Mouse (Mus musculus): Measurements from ENCODE around the gene Rfc2.

Gene Rfc2

DNA sequence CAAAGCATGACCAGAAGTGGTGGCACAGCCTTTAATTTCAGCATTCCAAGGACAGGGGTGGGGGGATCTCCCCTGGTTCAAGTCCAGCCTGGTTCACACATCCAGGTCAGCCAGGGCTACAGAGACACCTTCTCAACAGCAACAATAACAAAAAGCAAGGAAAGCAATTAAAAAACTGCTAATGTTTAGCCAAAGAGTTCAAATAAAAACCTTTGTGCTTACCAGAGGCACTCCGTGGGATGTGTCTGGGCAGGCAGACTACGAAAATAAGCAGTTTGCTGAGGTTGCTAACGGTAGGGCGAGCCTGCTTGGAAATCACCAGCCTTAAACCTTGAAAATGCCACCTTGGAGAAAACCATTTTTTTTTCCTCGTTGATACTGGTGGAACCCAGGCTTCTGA is at the start of gene Rfc2:
Gene Rfc2, plus strand, starts transcription at position 221 of the 400 bp plus-strand sequence.
- DNase-seq, result no peak

DNA sequence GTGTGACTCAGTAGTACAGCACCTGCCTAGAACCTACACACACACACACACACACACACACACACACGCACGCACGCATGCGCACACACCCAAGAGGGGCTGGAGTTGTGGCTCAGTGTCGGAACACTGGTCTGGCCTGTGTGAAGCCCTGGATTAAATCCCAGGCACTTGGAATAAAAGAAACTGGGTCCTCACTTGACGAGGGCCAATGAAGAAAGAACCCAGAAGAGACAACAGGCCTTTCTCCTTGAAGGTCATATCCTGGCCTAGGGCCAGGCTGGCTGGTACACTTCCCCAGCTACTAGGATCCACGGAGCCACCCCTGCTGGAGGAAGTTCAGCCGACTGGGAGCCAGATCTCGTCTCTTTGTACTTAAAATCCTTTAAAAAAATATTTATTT is 49.6 kb upstream of the Rfc2 start:
- DNase-seq, result peak; percentile 85

DNA sequence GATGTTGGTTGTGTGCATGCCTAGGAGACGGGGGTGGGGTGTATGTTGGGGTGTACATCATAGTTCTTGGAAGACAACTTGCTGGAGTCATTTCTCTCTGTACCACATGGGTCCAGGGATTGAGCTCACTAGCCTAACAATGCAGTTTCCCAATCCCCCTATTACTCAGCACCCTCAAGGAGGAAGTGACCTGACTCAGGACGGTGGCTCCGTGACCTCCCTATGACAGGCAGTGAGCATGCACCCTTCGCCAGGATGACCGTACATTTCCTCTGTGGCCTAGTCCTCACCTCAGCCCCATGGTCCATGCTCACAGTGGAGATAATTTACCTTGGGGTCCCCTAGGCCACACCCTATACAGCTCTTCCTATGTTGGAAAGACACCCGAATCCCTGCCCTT is 48.7 kb upstream of the Rfc2 start:
- no peak for DNase-seq

DNA sequence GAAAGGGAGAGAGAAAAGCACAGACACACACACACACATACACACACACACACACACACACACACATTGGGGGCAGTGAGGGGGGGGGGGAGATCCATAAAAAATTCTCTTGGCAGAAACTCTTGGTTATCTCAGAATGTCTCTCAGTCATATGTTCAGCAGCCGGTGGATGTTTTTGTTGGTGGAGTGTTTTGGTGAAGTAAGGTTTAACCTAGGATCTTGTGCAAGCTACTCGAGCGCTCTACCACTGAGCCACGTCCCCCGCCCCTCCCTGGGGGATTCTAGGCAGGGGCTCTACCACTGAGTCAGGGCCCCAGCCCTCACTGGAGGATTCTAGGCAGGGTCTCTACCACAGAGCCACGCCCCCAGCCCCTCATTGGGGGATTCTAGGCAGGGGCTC is 45.1 kb upstream of the Rfc2 start:
- DNase-seq, result no peak

DNA sequence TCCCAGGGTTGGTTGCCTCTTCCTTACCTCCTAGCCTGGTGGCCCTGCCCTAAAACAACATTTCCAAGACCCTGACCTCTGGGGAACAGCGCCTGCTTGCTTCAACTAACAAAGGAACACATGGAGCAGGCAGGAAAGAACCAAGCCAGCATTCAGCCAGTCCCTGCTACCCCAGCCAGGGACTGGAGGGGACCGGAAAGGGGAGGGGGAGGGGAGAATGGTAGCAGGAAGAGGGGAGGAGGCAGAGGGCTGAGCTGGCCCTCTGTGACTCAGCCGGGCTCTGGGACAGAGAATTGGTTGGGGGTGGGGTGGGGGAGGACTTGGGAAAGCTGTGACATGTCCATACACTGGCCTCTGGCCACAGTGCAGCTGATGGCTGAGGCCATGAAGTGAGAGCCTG is 41.3 kb upstream of the Rfc2 start:
- peak; percentile 81 for DNase-seq

DNA sequence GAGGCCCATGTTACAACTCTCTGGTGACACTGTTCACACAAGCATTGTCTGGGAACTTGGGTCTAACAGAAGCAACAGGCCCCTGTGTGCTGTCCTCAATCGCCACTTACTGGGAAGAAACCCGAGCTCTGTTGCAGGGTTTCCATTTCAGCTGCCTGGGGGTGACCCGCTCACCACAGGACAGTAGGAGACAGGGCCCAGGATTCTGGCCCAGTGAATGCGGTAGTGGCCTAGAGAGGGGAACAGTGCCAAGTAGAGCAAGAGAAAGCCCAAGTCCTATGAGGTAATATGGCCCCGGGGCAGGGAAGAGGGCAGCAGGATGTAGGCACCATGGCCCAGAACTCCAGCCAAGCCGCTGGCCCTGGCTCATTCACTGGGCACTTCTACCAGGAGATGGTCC is 40.3 kb upstream of the Rfc2 start:
- DNase-seq, result no peak

DNA sequence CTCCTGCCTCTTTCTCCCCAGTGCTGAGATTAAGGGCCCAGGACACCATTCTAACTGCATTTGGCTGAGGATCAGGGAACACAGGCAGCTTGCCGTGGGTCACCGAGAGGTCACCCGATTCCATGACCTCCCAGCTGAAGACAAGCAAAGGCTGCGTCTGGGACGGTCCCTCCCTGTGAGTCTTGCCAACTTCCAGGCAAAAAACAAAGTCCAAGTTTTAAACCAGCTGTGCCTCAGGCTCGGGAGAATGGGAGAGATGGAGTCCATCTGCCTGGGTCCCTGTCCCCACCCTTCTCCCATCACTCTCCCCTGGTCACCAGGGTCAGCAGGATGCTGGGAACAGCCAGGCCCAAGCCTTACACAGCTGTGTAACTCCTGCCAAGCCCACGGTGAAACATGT is 39.5 kb upstream of the Rfc2 start:
- DNase-seq, result no peak

DNA sequence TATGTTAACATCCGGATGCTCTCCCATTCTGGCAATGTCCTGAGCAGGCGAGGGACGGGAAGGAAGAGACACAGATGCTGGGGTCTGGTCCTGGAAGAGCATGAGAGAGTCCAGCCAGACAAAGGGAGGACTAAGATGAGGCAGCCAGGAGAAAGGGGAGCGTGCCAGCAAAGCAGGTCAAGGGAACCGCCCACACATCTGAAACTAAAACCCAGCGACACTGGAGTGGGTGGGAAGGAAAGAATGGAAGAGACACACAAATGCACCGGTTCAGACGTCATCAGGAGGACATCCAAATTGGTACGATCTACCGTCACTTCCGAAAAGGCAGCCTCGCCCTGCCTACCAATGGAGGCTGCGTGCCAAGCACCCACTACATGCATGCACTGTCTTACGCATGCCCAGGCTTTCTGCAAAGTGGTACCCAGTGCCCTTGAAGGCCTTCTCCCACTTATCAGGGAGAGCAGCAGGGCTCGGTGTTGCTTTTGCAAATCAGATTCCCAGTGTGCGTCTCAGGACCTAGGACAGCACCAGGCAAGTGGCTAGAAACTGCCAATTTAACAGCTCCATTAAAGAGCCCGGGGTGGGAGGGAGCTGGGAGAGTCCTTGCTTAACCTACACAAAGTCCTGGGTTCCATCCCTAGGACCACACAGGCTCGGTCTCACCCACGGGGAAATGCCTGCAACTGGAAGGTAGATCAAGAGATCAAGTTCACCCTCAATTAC is 36.5 kb upstream of the Rfc2 start:
- DNase-seq, result peak; percentile 35

DNA sequence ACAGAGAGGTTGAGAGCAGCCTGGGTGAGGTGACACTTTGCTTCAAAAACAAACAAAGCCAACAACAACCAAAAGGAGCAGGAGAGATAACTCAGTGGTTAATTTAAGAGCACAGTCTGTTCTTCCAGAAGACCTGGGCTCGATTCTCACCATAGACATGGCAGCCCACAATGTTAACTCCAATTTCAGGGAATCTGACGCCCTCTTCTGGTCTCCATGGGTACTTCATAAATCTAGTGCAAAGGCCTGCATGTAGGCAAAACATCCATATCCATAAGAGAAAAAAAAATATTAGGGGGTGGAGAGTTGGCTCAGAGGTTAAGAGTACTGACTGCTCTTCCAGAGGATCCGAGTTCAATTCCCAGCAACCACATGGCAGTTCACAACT is 35.9 kb upstream of the Rfc2 start:
- DNase-seq, result no peak

DNA sequence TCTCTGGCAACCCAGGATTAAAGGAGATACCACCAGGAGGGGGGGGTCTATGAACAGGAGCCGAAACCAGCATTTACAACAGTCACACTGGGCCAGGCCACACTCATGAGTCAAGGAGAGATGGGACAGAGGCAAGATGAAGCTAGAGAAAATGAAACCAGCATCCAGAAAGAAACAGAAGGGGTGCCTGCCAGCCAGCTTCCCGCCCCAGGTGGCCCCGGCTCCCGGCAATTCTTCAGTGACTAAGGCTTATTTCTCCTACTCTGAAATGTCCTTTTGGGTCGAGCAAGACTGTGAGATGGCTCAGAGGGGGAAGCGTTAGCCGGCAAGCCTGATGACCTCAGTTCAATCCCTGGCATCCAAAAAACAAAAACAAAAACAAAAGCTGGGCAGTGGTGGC is 34.4 kb upstream of the Rfc2 start:
- DNase-seq, result no peak

DNA sequence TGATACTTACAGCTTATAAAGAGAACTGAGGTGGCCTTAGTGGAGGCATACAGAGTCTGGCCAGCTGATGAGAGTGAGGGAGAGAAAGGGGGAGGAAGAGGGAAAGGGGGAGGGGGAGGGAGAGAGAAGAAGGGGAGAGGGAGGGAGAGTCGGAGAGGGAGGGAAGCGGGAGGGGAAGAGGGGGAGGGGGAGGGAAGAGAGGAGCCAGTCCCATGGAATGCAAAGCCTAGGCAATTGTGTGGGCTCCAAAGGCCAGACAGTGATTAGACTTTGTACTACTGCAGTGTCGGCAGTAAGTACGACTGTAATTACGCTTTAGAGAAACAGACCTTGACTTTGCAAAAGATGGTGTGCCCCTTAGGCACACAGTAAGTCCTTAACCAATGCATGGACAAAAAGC is 32.9 kb upstream of the Rfc2 start:
- DNase-seq, result no peak

DNA sequence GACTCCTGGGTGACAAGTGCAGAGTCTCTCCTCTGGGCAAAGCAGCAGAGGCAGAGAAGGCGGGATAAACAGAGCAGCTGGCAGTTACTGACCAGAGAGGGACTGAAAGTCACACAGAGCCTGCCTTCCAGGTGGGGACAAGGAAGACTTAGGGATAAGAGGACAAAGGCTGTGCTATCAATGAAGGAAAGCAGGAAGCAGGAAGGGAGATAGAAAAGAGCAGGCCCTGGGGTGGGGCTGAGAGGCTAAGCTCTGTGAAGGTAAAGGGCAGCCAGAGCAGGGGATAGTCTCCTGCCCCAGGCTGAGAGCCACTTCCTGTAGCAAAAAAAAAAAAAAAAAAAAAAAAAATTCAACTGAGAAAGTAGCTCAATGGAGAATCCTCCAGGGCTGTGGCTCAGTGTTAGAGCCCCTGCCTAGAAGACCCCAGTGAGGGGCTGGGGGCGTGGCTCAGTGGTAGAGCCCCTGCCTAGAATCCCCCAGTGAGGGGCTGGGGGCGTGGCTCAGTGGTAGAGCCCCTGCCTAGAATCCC is 31.5 kb upstream of the Rfc2 start:
- no peak for DNase-seq

DNA sequence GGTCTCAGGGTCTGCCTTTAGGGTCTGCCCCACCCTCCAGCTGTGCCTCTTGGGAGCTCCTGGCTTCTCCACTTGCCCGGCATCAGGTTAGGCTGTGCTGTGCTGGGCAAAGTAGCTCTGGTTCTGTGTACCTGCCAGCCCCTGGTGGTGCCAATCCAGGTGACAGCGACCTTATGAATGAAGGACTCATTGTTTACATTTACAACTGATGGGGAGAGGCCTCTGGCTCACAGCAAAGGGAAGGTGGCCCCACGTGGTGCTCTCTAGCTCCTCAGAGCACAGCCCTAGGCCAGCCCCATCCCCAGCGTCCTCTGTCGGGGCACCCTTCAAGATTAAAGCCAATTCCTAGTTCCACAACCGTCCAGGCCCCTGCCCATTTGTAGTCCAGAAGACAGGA is 30.3 kb upstream of the Rfc2 start:
- DNase-seq, result peak; percentile 26

DNA sequence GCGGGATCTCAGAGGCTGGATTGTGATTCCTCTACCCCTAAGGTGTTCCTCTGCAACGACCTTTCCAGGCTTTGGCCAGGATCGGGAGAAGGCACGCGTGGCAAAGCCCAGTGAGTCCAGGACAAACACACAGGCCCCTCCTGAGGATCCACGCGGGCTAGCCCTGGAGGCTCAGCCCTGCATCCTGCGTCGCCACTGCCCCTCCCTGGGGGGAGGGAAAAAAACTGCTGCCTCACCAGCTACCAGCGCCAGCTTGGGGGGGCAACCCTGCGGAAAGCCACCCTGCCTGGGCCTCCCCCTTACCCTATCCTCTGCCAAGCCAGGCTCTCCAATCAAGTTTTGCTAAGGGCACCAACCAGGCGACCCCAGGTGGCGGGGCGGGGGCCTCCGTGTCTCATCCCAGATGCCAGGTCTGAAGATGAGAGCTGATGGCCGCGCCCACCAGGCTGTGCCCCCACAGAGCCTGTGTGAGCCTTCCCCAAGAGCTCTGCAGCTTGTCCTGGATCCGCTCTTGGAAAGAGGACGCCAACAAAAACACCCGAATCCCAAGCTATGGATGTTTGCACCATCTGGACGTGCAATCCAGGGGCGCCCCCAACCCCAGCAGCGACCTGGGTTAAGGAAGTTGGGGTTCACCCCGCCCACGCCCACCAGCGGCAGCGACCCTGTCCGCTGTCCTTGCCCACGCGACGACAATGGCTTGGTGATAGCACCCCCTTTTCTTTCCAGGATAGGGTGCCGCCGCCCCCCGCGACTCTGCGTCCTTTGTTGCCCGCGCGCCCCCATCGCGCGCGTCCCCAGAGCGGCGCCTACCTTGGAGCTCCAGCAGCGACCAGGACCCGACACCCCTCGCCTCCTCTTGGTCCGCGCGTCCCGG is 29.7 kb upstream of the Rfc2 start:
- DNase-seq, result peak; percentile 72

DNA sequence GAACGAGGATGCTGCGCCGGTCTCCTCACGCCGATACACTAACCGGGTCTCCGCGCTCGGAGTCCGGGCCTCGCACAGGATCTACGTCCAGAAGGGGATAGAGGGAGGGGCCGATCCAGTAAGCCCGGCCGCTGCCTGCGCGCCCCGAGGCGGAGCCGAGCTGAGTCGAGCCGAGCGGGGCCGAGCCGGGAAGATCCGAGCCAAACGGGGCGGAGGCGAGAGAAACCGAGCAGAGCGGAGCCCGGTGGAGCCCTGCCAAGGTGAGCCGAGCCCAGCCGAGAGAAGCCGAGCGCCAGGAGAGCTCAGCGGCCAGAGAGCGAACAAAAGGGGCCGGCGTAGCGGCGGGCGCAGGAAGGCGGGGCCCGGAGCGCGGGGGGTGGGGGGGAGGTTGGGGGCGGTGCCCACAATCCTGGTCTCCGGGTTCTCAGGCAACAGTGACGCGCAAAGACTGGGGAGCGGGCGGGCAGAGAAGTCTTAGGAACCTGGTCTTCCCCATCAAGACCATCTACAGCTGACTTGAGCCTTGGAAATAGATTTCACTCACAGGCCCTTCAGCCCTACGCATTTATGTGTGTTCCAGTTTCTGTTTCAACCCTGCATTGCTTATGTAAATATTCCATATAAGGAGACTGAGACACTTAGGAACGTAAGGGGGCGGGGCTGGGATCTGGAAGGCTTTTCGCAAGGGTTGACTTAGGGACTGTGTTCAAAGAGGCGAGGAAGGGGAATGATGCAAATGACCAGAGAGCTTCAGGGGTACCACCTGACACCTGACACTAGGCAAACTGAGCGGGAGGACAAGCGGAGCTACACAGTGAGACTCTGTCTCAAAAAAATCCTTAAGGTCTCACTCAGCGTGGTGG is 28.8 kb upstream of the Rfc2 start, which contains the start of gene Clip2:
Gene Clip2, minus strand, starts transcription at position 325 of the 863 bp plus-strand sequence.
- DNase-seq, result peak; percentile 98

DNA sequence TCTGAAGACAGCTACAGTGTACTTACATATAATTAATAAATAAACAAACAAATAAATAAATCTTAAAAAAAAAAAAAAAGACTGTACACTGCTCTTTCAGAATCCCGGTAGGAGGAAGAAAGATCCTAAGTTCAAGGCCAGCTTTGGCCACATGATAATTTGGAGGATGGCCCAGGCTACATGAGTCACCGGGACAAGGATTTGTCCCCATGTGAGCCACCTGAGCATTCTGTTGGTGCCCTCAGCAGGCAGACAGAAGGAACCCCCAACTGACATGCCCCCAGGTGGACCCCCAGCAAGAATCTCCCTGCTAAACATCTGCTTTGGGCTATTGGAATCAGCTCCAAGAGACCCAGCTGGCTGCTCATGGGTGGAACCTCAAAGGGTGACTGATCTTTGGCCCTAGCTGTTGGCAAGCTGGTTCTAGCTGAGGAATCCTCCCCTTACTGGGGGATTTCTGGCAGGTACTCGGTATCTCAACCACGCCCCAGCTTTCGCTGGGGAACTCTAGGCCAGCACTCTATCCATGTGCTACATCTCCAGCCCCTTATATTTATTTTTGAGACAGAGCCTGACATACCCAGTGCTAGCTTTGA is 27.1 kb upstream of the Rfc2 start:
- DNase-seq, result no peak

DNA sequence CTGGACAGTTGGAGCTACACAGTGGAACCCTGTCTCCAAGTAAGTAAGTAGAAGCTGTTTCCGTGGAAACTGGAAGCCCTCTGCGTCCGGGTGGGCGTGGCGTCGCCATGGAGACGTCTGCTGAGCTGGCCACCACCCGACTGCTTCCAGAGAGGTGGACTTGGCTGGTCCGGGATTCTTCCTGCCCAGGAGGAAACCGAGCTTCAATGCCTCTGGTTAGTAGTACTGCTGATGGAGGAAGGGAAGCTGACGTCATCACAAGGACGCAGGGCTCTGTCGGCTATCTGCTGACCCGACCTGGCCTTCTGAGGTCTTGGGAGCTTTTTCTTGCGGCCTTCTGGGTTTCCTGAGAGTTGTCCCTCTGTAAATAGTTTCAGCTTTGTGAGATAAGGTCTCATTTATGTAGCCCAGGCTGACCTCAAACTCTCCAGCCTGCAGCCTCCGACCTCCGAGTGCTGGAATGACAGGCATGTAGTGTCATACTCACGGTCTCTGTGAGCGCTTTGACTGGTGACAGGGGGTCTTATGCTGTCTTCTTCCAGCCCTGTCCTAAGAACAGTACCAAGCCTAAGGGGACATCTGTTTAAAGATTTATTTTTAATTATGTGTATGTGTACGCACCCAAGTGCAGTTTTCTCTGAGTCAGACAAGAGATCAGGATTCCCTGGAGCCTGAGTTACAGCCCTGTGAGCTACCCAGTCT is 25.6 kb upstream of the Rfc2 start:
- peak; percentile 85 for DNase-seq

DNA sequence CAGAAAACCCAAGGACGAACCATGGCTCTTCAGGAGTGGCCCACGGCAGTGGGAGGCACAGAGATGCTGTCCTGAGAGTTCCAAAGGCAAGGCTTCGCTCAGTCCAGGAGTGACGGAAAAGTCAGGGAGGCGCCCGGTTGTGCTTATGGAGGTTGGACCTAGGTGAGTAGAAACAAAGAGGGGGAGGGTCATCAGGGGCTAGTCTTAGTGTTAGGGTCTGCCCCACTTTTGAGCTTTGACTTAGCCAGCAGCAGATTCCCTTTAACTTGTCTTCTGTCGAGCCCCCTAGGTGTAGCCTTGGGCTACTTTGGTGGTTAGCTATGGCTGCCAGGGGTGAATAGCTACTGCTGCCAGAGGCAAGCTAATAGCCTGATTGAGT is 21.1 kb upstream of the Rfc2 start, which contains the start of gene Syna:
Gene Syna, minus strand, starts transcription at position 101 of the 379 bp plus-strand sequence.
- DNase-seq, result no peak

DNA sequence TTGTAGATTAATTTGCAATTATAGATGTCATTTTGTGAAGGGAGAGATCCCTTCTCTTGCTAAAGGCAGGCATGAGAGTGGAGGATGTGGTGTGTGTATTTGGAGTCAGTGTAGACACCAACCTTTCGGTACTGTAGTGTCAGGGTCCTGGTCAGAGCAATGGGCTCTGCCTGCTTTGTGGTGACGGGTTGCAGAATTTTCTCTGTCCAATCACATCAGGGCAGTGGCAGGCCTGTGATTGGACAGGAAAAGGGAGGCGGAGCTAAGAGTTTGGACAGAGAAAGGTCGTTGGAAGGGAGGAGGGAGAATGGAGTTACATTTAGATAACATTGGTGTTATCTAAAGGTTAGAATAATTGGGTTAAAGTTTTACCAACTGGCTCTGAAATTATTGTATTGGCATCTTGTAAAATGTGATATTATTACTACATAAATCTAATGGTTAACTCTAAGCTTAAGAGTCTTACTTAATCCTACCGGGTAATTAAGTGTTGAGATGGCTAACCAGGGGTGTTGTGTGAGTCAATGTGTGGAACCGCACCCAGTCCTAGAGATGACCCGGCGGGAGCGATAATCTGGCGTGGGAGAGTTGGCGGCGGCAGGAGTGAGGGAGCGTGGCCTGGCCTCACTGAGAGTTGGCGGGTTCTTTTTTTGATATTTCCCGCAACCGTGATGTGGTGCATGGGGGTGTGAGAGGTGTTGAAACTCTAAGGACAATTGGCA is 20.6 kb upstream of the Rfc2 start:
- no peak for DNase-seq

DNA sequence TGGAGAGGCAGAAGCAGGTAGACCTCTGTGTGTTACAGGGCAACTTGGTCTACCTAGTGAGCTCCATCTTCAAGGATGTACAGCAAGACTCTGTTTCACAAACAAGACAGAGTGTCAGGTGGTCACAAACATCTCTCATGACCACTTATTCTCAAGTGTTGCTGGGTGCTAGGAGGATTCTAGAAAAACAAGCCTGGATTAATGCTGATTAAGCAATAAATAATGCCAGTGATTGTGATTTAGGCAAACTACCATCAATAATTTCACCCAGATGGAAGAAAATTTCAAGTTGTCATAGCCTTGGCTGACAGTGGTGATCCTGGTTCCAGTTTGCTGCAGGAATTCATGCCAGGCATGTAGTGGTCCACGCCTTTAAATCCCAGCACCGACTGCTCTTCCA is 16.9 kb upstream of the Rfc2 start:
- no peak for DNase-seq

DNA sequence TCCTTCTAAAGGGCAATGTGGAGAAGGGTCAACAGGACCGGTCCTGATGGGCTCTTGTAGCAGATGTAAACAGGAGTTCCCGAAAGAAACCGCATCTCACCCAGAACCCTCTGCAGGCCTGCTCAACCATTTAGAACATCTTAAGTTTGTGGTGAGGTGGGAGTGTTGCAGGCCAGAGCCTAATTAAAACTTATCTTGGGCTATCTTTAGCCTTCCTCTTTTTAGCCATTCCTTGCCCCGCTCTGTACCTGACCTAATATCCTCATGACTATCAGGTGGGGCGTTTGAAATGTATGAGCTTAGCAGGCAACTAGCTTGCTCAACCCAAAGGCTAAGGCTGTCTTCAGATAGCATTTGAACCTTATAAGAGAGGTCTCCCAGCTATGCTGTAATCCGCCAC is 15.5 kb upstream of the Rfc2 start:
- DNase-seq, result no peak
